Mouse (Mus musculus): ENCODE measurements around the gene Sdsl. TPM values are rescaled to one million over a fixed set of nuclear protein-coding genes. Genes with fewer than 3 reads are reported as not detected.

The Sdsl gene
- polyA plus RNA-seq, 1 experiment from 2014 or later, result 5.8 TPM

DNA sequence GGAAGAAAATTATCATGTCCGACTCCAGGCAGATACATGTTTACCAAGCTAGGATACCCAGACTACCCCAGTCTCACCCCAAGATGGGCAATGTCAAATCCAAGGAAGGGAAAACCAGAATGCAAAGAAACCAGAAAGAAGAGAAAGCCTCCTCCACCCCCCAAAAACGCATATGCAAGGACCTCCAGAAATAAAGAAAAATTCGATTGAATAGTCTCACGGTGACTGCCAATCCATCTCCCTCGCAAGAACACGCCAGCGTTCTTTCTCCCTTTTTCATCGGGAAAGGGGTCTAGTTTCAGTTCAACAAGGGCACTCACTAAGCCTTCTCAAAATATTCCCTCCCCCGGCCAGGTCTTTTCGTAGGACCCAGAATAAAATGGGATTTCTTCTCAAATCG is 48.0 kb downstream of the Sdsl start:
- peak overlapping the region; percentile 26 for H3K4me3 ChIP-seq (ENCODE audit: low read depth, low read length)

GRCm38 (mm10) chr5:120424039-120424438 is 48.6 kb downstream of the Sdsl start:
- DNase-seq (ENCODE audit: low spot score) (peak; percentile 91), ATAC-seq (ENCODE audit: low FRiP score) (no peak)
- Histone ChIP-seq H3K9ac (ENCODE audit: low read depth, low read length) (peak overlapping the region; percentile 52), H3K27me3 (ENCODE audit: control insufficient read depth, insufficient read depth, low read length) (peaks cover 62% of the 10 kb centered on the region), H3K4me2 (replicated peaks; ENCODE audit: low read depth, low read length) (peak overlapping the region; percentile 33), H3K4me1 (replicated peaks; ENCODE audit: control insufficient read depth, insufficient read depth, low read length) (no peaks in the 10 kb centered on the region), H3K27ac (ENCODE audit: low read depth, low read length) (peak overlapping the region; percentile 79), H3K4me3 (ENCODE audit: low read depth, low read length) (peak overlapping the region; percentile 26), H3K36me3 (ENCODE audit: control insufficient read depth, insufficient read depth, low read length) (no peaks in the 10 kb centered on the region), H3K9me3 (ENCODE audit: control insufficient read depth, low read length) (no peaks in the 10 kb centered on the region)
- WGBS, result 2% methylated on average over 16 of the region's 19 CpGs

More for the DNA sequence above, 48.0 kb downstream of the Sdsl start:
- WGBS, result under 1% methylated on average over 11 of the region's 11 CpGs
- Histone ChIP-seq H3K9me3 (ENCODE audit: control insufficient read depth, low read length) (no peaks in the 10 kb centered on the region), H3K9ac (ENCODE audit: low read depth, low read length) (peak overlapping the region; percentile 52), H3K4me2 (replicated peaks; ENCODE audit: low read depth, low read length) (peak overlapping the region; percentile 33), H3K36me3 (ENCODE audit: control insufficient read depth, insufficient read depth, low read length) (no peaks in the 10 kb centered on the region), H3K27ac (ENCODE audit: low read depth, low read length) (peak overlapping the region; percentile 79), H3K4me1 (replicated peaks; ENCODE audit: control insufficient read depth, insufficient read depth, low read length) (no peaks in the 10 kb centered on the region), H3K27me3 (ENCODE audit: control insufficient read depth, insufficient read depth, low read length) (peaks cover 67% of the 10 kb centered on the region)
- DNase-seq (ENCODE audit: low spot score) (peak; percentile 45), ATAC-seq (ENCODE audit: low FRiP score) (no peak)

DNA sequence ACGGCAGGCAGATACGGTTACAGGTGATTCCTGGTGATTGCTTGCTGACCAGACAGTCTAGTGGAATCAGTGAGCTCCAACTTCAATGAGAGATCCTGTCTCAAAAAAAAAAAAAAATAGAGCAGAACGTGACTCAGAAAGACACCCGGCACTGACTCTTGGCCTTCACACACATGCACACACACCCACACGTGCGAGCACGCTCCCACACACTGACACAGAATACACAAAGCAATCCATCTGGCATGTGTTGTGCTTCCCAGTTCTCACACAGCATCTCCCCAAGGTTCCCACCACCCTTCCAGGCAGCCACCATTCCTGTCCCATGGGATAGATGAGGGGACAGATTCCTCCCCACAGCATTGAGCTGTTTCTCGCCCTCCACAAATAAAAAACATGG is 52.5 kb downstream of the Sdsl start:
- WGBS, result 86% methylated on average over 8 of the region's 8 CpGs
- ATAC-seq (ENCODE audit: low FRiP score), result no peak
- peaks cover 40% of the 10 kb centered on the region for H3K27me3 ChIP-seq (ENCODE audit: control insufficient read depth, insufficient read depth, low read length)

GRCm38 (mm10) chr5:120413436-120413835 is 59.2 kb downstream of the Sdsl start:
- H3K27ac ChIP-seq (ENCODE audit: low read depth, low read length), result no peak overlapping the region
- peaks cover 33% of the 10 kb centered on the region for H3K27me3 ChIP-seq (ENCODE audit: control insufficient read depth, insufficient read depth, low read length)
- no peak overlapping the region for H3K9ac ChIP-seq (ENCODE audit: low read depth, low read length)
- WGBS, result 83% methylated on average over 6 of the region's 6 CpGs
- peaks cover 4% of the 10 kb centered on the region; the same call in 1 of the 2 replicates for H3K9me3 ChIP-seq (ENCODE audit: control insufficient read depth, low read length)
- ATAC-seq (ENCODE audit: low FRiP score) (no peak), DNase-seq (ENCODE audit: low spot score) (no peak)
- H3K4me2 ChIP-seq (replicated peaks; ENCODE audit: low read depth, low read length), result no peak overlapping the region
- H3K36me3 ChIP-seq (ENCODE audit: control insufficient read depth, insufficient read depth, low read length), result no peaks in the 10 kb centered on the region
- peaks cover 3% of the 10 kb centered on the region; the same call in 1 of the 2 replicates for H3K4me1 ChIP-seq (replicated peaks; ENCODE audit: control insufficient read depth, insufficient read depth, low read length)
- H3K4me3 ChIP-seq (ENCODE audit: low read depth, low read length), result no peak overlapping the region

More for the DNA sequence above, 52.5 kb downstream of the Sdsl start:
- Histone ChIP-seq H3K4me1 (replicated peaks; ENCODE audit: control insufficient read depth, insufficient read depth, low read length) (no peaks in the 10 kb centered on the region), H3K4me3 (ENCODE audit: low read depth, low read length) (no peak overlapping the region), H3K4me2 (replicated peaks; ENCODE audit: low read depth, low read length) (no peak overlapping the region), H3K27ac (ENCODE audit: low read depth, low read length) (no peak overlapping the region), H3K9ac (ENCODE audit: low read depth, low read length) (no peak overlapping the region), H3K9me3 (ENCODE audit: control insufficient read depth, low read length) (no peaks in the 10 kb centered on the region), H3K36me3 (ENCODE audit: control insufficient read depth, insufficient read depth, low read length) (no peaks in the 10 kb centered on the region)
- DNase-seq (ENCODE audit: low spot score), result no peak

GRCm38 (mm10) chr5:120409385-120410378 is 62.9 kb downstream of the Sdsl start:
- H3K4me3 ChIP-seq (ENCODE audit: low read depth, low read length), result peak overlapping the region; percentile 17
- H3K9me3 ChIP-seq (ENCODE audit: control insufficient read depth, low read length), result peaks cover 4% of the 10 kb centered on the region; the same call in 1 of the 2 replicates
- peak overlapping the region; percentile 42 for H3K4me2 ChIP-seq (replicated peaks; ENCODE audit: low read depth, low read length)
- H3K9ac ChIP-seq (ENCODE audit: low read depth, low read length), result peak overlapping the region; percentile 42
- ATAC-seq (ENCODE audit: low FRiP score) (peak; percentile 67), DNase-seq (ENCODE audit: low spot score) (peak; percentile 52)
- under 1% methylated on average over 37 of the region's 41 CpGs for WGBS
- H3K27me3 ChIP-seq (ENCODE audit: control insufficient read depth, insufficient read depth, low read length), result peaks cover 25% of the 10 kb centered on the region
- H3K27ac ChIP-seq (ENCODE audit: low read depth, low read length), result peak overlapping the region; percentile 86
- H3K4me1 ChIP-seq (replicated peaks; ENCODE audit: control insufficient read depth, insufficient read depth, low read length), result peaks cover 3% of the 10 kb centered on the region; the same call in 1 of the 2 replicates
- no peaks in the 10 kb centered on the region for H3K36me3 ChIP-seq (ENCODE audit: control insufficient read depth, insufficient read depth, low read length)

GRCm38 (mm10) chr5:120408933-120409332 is 63.7 kb downstream of the Sdsl start:
- H3K4me2 ChIP-seq (replicated peaks; ENCODE audit: low read depth, low read length), result no peak overlapping the region
- H3K9ac ChIP-seq (ENCODE audit: low read depth, low read length), result no peak overlapping the region
- H3K4me1 ChIP-seq (replicated peaks; ENCODE audit: control insufficient read depth, insufficient read depth, low read length), result peaks cover 3% of the 10 kb centered on the region; the same call in 1 of the 2 replicates
- H3K27me3 ChIP-seq (ENCODE audit: control insufficient read depth, insufficient read depth, low read length), result peaks cover 25% of the 10 kb centered on the region
- DNase-seq (ENCODE audit: low spot score) (no peak), ATAC-seq (ENCODE audit: low FRiP score) (peak; percentile 43)
- H3K36me3 ChIP-seq (ENCODE audit: control insufficient read depth, insufficient read depth, low read length), result no peaks in the 10 kb centered on the region
- peaks cover 4% of the 10 kb centered on the region; the same call in 1 of the 2 replicates for H3K9me3 ChIP-seq (ENCODE audit: control insufficient read depth, low read length)
- no peak overlapping the region for H3K4me3 ChIP-seq (ENCODE audit: low read depth, low read length)
- WGBS, result 76% methylated on average over 14 of the region's 14 CpGs
- peak overlapping the region; percentile 86 for H3K27ac ChIP-seq (ENCODE audit: low read depth, low read length)

Other genes starting within 250 kb of the Sdsl start
- 36.1 and 41.6 TPM in 2 replicates for gene Lhx5, start 41.1 kb downstream of the Sdsl start, polyA plus RNA-seq (2014; fragmentation: Nextera tagmentation; extraction: Ambion mirVana)
- not detected in 2 replicates for gene Sds, start 3.7 kb upstream of the Sdsl start, polyA plus RNA-seq (2014; fragmentation: Nextera tagmentation; extraction: Ambion mirVana)
- gene Plbd2, start 30.8 kb upstream of the Sdsl start, polyA plus RNA-seq (2014; fragmentation: Nextera tagmentation; extraction: Ambion mirVana), result 20.5 and 22.1 TPM in 2 replicates
- gene Slc8b1, start 38.4 kb upstream of the Sdsl start, polyA plus RNA-seq (2014; fragmentation: Nextera tagmentation; extraction: Ambion mirVana), result 1.5 and 2.1 TPM in 2 replicates
- 12.5 and 15.6 TPM in 2 replicates for gene Tpcn1, start 115.9 kb upstream of the Sdsl start, polyA plus RNA-seq (2014; fragmentation: Nextera tagmentation; extraction: Ambion mirVana)
- 1.1 and 1.4 TPM in 2 replicates for gene Iqcd, start 116.2 kb upstream of the Sdsl start, polyA plus RNA-seq (2014; fragmentation: Nextera tagmentation; extraction: Ambion mirVana)
- 9.3 and 10.5 TPM in 2 replicates for gene Rita1, start 139.8 kb upstream of the Sdsl start, polyA plus RNA-seq (2014; fragmentation: Nextera tagmentation; extraction: Ambion mirVana)
- 25.9 and 32.4 TPM in 2 replicates for gene Ddx54, start 139.9 kb upstream of the Sdsl start, polyA plus RNA-seq (2014; fragmentation: Nextera tagmentation; extraction: Ambion mirVana)
- 0.54 and 0.82 TPM in 2 replicates for gene Cfap73, start 161.4 kb upstream of the Sdsl start, polyA plus RNA-seq (2014; fragmentation: Nextera tagmentation; extraction: Ambion mirVana)
- gene Rasal1, start 176.0 kb upstream of the Sdsl start, polyA plus RNA-seq (2014; fragmentation: Nextera tagmentation; extraction: Ambion mirVana), result not detected in 2 replicates
- 4.6 and 5.0 TPM in 2 replicates for gene Dtx1, start 239.1 kb upstream of the Sdsl start, polyA plus RNA-seq (2014; fragmentation: Nextera tagmentation; extraction: Ambion mirVana)